Mouse (Mus musculus) cerebellum, postnatal 36 days (tissue): ENCODE results near the gene Olig2.
"Not testable (repeated sequence)": the region's sequence is repeated elsewhere in the genome, so short reads cannot be mapped to it uniquely, and the experiment has no call there.

Experiments used
- DNase-seq, 2 experiments: peaks; one replicate each; pipeline ENCODE4 v3.0.0; 2021 to 2022; ENCODE audit warnings: mixed read lengths in 2 of 2

Olig2 gene

DNA sequence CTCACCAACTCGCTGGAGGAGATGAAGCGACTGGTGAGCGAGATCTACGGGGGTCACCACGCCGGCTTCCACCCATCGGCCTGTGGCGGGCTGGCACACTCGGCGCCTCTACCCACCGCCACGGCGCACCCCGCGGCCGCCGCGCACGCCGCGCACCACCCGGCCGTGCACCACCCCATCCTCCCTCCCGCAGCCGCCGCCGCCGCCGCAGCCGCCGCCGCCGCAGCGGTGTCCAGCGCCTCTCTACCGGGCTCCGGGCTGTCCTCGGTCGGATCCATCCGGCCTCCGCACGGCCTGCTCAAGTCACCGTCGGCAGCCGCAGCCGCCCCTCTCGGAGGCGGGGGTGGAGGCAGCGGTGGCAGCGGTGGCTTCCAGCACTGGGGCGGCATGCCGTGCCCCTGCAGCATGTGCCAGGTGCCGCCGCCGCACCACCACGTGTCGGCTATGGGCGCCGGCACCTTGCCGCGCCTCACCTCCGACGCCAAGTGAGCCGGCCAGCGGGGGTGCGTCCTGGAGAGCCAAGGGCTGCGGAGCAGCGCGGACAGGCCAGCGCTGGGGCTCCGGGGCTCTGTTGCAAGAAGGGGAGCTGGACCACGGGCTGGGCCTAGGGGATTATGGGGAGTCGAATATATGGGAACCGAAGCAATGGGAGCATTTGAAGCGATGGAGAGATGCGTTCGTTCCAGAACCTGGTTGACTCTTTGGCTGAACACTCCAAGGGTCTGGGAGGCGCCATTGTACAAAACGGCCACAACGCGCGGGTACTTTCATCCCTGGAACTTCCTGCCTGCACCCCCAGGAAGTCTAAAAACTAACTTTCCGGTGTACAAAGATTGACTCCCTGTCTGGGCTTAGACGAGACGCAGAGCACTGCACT lies 1.9 kb downstream of the Olig2 start:
- DNase-seq = no peak

DNA sequence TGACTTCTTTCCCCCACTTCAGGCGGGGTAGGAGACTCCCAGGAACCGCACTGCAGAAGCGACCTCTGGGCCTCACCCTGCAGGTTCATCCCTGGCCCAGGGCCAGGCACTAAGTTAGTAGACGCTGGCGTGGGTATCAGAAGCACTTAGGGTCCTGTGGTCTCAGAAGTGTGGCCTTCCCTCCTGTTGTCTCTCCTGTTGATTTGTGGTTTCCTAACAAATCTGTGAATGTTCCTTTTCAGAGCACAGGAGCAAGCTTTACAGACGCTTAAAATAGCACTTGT lies 2.4 kb downstream of the Olig2 start:
- no peak for DNase-seq

DNA sequence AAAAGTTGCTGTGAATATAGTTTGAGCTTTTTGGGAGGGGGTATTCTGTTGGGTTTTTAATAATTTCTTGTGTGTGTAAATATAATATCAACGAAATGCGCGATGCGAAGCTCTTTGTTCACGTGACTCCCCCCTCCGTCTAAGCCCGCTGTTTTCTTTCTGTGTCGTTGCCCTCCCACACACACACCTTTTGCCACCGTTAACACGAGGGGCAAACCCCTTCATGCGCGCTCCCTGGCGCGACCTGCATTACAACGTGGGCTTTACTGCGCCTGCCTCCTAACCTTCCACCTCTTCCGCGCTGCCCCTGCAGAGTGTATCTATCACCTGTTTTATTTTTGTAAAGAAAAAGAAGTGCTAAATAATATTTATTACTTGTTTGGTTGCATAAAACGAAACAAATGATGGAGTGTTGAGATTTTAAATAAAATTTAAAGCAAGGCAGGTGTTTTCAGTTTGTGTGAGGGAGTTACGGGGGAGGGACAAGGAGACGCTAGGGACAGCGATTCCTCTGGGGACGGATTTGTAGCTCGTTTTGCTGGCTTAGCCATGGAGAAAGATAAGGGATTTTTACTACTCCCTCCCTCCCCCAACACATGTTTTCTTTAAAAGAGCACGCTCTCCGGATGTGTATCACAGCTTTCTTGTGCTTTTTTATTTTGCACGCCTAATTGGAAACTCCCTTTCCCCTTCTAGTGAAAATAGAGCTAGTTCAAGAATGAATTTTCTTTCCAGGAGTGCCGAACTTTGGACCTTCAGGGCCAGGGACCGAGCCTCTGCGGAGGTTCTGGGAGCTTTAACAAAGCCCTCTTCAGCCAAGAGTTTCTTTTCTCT lies 3.2 kb downstream of the Olig2 start:
- no peak for DNase-seq

DNA sequence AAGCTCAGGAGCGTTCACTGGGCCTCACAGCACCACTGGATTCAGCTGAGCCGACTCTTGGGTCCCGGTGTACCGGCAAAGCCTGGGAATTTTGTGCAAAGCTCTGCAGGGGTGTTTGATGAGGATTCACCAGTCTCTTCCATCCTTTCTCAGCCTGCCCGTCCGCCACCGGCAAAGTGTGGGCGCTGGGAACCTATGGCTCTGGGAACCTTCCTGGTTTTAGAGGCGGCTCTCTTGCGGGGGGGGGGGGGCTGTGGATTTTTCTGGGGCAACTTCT lies 3.8 kb downstream of the Olig2 start:
- DNase-seq = no peak

DNA sequence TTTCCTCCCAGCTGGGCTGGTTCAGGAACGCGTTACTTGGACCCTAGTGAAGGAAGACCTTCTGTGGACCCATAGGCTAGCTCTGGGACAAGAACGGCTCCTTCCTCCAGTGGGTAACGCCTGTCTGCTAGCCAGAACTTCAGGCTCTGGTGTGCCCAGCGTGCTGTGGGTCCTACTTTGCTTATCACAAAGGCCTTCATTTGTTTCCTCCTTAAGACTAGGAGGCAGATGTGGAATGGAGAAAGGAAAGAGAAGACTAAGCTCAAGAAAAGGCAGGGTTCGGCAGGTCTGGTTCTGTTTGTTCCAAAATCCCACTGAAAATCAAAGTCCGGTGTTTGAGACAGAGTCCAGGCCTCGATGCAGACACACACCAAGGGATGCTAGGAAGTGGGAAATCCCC lies 4.4 kb downstream of the Olig2 start:
- DNase-seq = no peak

DNA sequence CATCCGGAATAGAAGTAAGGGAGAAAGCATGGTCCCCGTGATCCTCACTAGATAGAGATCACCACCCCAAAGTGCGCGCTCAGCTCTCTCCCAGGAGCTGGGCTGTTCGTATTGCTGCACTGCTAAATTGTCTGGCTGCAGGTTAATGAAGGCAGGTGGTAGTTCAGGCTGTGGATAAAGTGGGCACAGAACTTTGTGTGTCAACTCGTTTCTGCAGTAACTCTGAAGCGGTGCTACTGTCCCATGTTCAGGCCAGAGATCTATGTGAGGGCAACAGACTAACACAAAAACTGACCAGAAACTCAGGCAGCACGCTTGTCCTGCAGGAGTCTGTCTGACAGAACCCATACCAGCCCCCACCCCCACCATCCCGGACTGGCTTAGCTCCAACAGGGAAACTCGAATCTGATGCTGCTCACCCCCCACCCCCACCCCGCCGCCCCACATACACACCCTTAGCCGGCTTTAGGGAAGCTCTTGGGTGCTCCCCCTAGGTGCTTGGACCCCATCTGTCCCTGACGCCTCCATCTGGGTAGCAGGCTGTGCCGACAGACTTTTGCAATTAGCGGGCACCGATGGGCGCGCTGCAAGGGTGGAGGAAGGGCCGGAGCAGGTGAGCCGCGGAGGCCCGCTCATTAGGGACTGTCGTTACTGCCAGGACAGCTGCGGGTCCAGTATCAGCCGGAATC lies 6.7 kb downstream of the Olig2 start:
- no peak for DNase-seq

DNA sequence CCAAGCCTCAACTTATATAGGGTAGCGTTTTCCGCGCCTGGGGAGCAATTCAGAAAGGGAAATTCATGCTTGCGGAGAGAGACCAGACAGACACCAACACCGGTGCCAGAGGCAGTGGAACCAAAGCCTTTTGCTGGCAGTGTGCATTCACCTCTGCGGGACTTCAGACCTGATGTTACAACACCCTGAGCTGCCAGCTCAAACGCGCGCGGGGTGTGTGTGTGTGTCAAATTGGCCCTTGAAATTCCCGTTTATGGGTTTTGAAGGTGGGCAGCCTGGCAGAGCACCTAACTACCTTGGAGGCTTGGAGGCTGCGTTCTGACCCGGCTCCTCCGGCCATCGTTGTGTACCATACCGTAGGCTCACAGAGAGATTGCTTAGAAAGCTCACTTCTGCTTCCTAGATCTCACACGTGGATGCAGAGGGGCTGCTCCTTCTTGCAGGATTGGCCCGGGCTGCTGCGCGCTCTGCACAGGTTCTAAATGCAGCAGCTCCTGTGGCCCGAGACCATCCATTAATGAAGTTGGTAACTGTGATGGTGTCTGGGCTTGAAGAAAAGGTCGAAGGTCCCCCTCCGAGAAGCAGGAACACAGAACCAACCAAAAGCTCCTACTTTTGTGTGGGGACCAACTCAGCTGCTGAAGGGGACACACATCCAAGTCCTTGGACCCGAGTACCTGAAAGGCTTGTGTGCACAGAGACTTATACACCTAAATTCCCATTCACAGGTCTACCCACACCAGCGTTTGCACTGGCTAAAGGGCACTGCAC lies 7.4 kb downstream of the Olig2 start:
- DNase-seq = no peak

DNA sequence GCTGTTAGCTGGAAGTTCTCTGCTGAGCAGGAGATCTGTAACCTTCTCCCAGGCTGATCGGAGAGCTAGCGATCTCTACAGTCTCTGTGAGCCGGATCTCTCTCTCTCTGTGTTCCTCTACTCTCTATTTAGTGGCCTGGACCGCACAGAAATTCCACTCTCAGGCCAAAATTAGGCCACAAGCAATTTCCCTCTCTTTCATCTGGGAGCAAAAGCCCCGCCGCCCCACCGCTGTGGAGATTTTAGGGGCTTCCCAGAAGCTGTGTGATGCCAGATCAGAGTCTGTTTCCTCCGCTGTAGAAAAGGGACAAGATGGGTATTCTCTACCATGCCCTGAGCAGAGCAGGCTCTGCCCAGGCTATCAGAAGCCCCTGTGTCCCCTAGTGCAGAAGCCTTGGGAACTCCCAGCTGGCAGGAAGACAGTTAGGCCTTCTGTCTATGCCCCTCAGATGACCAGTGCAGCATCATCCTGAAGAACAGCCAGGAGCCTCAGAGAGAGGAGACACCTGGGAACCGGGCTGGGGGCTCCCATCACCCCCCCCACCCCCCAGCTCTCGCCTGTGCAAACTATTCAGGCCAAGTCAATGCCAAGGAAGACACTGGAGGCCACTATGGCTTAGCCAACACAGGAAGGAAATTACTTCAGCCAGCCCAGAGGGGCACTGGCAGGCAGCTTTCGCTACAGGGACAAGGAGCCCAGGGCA lies 8.1 kb downstream of the Olig2 start:
- DNase-seq = no peak

DNA sequence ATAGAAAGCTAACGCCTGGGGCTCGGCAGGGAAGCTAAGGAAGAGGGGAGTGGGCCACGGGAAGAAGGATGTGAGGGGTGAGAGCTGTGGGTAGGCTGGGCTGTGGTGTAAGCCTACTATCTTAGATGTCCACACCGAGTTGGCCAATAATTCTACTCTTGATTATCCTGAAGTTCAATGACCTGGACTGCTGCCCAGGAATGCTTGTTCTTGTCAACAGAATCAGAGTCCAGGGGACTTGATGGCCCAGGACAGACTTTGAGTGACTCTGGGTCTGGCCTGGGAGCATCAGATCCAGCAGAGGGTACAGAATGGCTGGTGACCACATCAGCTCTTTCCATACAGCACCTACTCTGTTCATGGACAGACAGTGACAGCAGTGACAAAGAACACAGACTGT lies 13.8 kb downstream of the Olig2 start:
- DNase-seq = no peak

DNA sequence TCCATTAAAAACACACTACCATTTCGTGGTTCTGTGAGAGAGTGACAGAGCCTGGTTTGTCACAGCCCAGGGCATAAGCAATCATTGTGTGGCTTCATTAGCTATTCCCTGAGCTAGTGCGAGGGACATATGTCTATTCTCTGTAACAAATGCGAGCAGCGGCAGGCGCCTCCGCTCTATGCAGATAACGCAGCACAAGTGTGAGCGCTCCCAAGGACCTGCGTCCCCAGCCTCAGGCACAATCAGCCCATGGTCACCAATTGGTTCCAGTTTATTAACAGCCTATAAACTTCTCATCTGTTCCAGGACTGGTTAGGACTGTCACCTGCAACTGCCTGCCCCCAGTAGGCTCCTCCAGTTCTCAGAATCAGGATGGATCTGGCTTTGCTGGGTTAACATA lies 21.0 kb downstream of the Olig2 start:
- no peak for DNase-seq

DNA sequence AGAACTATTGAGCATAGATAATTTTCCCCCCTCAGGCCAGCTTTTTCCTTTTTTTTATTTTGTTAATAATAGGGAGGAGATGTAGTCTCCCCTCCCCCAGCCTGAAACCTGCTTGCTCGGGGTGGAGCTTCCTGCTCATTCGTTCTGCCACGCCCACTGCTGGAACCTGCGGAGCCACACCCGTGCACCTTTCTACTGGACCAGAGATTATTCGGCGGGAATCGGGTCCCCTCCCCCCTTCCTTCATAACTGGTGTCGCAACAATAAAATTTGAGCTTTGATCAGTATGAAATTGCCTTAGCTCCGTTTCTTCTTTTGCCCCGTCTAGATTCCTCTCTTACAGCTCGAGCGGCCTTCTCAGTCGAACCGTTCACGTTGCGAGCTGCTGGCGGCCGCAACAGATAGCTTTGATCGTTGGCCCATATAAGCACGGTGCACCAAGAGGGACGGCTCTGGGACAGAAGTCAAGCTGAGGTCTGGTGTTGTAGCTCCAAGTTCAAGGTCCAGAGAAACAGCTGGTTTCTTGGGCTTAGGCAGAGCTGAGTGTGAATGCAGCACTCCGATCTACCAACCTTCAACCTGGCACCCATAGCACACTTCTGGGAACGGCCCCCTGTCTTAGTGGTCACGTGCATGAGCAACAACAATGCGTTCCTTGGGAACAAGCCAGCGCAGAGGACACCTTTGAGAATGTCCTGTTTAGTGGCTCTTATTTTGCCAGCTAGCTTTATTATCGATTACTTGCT lies 30.3 kb downstream of the Olig2 start:
- not testable (repeated sequence) for DNase-seq

DNA sequence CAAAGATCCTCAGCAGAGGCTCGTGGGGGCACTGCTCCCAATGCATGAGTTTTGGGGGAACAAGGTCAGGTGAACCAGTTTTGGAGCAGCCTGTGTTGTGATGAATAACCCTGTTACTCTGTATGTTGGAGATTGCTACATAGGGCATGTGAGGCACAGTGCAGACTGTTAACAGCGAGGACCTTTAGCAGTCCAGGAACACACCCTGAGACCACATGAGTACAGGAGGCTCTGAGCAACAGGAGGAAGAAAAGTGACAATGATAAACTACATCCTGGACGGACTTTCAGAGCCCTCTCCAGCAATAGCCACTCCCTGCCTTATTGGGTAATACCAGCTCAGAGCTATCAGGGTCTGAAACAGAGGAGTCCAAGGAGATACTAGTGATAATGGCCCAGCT lies 33.7 kb downstream of the Olig2 start:
- DNase-seq = no peak

DNA sequence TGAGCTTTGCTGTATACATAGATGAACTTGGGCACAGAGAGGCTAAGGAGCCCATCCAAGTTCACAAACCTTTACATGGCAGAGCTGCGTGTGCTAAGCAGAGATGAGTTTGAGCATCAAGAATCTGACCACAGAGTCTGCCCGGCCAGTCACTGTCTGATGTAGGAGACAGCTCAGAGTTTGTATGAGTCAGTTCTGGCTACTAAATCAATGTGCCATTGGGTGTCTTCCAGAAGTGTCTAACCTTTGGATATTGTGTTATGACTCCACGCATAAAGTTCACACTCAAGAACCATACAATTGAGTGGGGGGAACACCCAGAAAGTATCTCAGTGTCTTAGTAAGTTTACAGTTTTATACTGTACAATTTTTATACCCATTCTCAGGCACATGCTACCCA lies 35.6 kb downstream of the Olig2 start:
- DNase-seq = no peak

DNA sequence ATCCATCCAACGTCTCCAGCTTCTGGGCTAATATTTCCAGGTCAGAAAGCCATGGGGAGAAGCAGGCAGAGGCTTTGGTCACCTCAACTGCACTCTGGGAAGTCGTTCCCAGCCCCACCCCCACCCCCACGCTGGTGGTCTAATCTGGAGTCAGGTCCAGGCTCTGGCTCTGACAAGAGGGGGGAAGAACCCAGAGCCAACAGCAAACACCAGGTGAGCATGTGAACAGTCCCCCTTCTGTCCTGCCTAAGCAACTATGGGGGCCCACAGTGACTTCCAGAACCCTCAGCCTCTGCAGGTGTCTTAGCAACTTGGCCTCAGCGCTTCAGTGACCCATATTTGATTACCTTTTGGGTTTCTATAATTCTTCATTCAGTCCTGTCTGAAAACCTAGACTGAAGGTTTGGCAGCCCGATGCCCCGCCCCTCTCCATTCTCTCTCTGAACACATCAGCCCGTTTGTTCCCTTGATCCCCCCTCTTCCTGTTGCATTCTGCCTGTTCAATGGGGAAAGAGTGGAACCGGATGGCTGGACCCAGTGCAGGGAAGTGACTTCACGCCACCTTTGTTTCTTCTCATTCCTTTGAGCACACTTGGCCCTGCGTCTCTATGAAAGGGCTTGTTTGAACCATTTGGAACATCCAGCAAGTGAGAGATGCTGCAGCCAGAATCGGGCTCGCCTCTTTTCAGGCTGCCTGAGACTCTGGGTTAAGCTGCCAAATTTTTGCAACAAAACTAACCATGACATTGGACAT lies 37.4 kb downstream of the Olig2 start:
- DNase-seq = no peak

DNA sequence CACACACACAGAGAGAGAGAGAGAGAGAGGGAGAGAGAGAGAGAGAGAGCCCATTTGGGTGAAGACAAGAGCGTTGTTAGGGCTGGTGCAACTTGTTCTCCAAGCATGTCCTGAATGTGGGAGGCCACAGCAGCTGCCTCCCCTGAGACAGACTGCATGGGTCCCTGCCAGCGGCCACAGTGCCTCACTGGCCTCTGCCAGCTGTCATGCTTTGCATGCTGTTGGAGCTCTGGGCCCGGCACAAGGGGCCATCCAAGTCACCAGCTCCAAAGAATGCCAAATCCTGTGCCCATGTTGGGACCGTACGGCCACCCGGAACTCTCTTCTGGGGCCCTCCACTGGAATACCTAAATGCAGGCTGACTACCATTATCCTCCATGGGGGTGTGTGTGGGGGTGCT lies 40.7 kb downstream of the Olig2 start:
- peak in 1 of 2 experiments; percentile 20 for DNase-seq

DNA sequence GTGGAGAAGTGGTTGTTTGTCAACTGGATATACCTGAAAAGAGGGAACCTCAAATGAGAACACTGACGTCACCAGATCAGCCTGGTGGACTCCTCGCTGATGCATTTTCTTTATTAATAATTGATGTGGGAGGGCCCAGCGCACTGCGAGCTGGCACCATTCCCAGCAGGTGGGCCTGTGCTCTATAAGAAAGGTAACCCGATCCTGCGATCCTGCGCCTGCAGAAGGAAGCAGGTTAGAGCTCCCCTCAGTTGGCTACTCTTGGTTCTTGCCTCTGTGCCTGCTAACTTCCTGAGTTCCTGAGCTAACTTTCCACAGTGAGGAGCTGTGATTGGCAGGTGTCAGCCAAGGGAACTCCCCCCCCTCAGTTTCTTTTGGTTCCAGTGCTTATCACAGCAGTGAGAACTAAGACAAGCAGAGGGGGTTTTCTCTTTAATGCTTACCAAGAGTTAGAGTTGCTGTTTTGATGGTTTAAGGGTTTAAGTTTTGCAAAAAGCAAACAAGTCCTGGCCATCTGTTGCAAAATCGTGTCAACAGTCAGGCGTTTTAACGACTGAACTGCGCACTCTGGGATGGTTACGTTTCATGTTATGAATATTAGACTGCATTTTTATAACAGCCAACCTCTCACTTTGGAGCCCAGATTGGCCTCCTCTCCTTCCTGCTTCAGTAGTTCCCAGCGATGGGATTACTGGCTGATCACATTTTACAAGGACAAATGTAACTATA lies 43.6 kb downstream of the Olig2 start:
- no peak for DNase-seq

DNA sequence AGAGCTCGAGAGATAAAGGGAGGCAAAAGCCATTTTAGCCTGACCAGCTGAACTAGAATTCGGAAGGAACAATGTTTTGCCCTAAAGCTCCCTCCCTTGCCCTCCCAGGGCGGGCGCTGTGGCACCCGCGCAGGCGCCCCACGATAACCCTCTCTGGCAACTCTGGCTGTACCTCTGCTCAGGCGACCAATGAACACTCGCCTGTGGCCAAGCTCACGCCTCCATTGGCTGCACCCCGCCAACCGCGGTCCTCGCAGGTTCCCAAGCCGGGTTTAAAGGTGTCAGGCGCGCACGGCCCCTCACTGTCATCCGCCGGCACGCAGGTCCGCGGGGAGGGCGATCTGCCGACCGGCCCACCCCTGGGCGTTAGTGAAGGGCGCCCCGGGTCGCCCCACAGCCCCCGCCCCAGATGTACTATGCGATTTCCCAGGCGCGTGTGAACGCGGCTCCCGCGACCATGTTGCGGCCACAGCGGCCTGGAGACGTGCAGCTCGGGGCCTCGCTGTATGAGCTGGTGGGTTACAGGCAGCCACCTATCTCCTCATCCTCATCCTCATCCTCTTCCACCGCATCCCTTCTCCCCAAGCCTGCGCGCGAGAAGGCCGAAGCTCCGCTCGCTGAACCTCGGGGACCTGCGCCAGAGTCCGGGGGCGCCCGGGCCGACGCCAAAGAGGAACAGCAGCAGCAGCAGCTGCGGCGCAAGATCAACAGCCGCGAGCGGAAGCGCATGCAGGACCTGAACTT lies 44.4 kb downstream of the Olig2 start, which contains the start of gene Olig1:
Gene Olig1 (plus strand): TSS at position 305 of the 744 bp plus-strand sequence.
- DNase-seq = peak; percentile 47 to 65

DNA sequence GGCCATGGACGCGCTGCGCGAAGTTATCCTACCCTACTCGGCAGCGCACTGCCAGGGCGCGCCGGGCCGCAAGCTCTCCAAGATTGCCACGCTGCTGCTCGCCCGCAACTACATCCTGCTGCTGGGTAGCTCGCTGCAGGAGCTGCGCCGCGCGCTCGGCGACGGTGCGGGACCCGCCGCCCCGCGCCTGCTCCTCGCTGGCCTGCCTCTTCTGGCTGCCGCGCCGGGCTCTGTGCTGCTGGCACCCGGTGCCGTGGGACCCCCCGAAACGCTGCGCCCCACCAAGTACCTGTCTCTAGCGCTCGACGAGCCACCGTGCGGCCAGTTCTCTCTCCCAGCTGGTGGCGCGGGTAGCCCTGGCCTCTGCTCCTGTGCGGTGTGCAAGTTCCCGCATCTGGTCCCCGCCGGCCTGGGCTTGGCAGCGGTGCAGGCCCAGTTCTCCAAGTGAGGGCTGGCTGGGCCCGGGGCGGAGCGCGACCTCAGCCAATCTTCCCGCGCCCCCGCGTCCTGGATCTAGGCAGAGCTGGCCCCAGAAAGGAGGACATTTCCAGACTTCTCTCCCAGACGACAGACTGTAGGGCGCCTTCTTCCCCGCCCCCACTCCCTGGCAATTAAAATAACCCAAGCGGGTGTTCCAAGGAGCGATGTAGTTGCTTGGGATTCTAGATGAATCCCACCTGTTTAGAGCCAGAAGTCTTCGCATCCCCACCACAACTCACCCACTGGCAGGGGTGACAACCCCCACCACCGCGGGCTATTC lies 45.1 kb downstream of the Olig2 start:
- no peak for DNase-seq
